In the genomic region with DNA sequence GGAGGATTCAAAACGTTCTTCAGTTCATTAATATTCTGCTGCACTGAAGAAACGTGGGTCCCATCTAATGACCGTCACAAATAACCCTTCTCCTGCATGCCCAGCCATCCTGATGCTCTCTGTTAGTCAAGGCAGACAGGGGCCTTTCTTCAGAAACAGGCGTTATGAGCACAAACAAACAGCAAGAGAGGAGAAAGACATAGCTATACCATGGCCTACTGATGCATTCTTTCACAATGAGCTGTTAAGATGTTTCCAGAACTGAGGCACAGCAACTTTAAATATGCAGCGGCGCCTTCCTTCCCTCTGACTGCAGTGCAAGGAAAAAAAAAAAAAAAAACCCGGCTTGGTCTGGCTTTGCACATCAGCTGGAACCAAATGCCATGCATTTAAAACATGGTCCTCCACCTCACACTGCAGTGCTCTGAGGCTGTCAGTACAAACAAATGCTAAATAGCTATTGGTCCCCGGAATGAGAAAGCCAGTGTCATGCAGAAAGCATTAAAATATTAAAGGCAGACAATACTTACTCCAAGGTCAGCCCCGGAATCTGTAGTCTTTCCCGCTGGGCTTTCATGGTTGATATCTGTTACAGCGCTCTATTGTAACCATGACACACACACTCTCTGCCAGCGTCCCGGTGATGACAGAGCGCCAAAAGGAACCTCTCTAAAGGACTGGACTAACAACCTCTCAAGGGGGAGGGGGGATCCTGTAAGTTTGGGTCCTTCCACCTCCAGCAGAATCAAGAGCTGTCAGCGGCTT, we compare ENCODE assay signal across 8 mouse cellular contexts.
DNase-seq lines count a peak whose midpoint lies in the region; ATAC-seq and TF ChIP-seq lines count a peak whose summit lies in the region.

No protein-coding gene starts in this region.

- 4% methylated on average over 15 of the region's 15 CpGs for whole genome bisulfite sequencing in forebrain, postnatal 0 days
- 5% methylated on average over 15 of the region's 15 CpGs for whole genome bisulfite sequencing in kidney, embryonic 16.5 days
- WGBS in midbrain, embryonic 14.5 days = under 1% methylated on average over 15 of the region's 15 CpGs

- H3K4me1 ChIP-seq in forebrain, postnatal 0 days (ENCODE audit: insufficient read depth) = no peaks in the 10 kb centered on the region
- peaks cover 8% of the 10 kb centered on the region; the same call in 1 of the 2 replicates for H3K4me1 ChIP-seq in kidney, embryonic 16.5 days (ENCODE audit: insufficient read depth, low read length)
- H3K4me1 ChIP-seq in midbrain, embryonic 14.5 days (ENCODE audit: control insufficient read depth, insufficient read depth, low read length) = peaks cover 12% of the 10 kb centered on the region; the same call in 1 of the 2 replicates

- no peaks in the 10 kb centered on the region for H3K36me3 ChIP-seq in forebrain, postnatal 0 days (ENCODE audit: insufficient read depth)
- no peaks in the 10 kb centered on the region for H3K36me3 ChIP-seq in kidney, embryonic 16.5 days (ENCODE audit: insufficient read depth, low read length)
- H3K36me3 ChIP-seq in midbrain, embryonic 14.5 days (ENCODE audit: control insufficient read depth, insufficient read depth, low read length) = no peaks in the 10 kb centered on the region

- H3K27me3 ChIP-seq in forebrain, postnatal 0 days (ENCODE audit: insufficient read depth, low read length) = no peaks in the 10 kb centered on the region
- H3K27me3 ChIP-seq in kidney, embryonic 16.5 days (ENCODE audit: insufficient read depth, low read length) = no peaks in the 10 kb centered on the region
- no peaks in the 10 kb centered on the region for H3K27me3 ChIP-seq in midbrain, embryonic 14.5 days (ENCODE audit: control insufficient read depth, insufficient read depth, low read length)

- no peaks in the 10 kb centered on the region for H3K9me3 ChIP-seq in forebrain, postnatal 0 days (ENCODE audit: low read length)
- no peaks in the 10 kb centered on the region for H3K9me3 ChIP-seq in kidney, embryonic 16.5 days (ENCODE audit: low read length)
- no peaks in the 10 kb centered on the region for H3K9me3 ChIP-seq in midbrain, embryonic 14.5 days (ENCODE audit: control insufficient read depth, low read length)

- peak overlapping the region; percentile 39 for H3K9ac ChIP-seq in forebrain, postnatal 0 days
- 0 out of 2 replicates have a peak overlapping the region, but pooled peaks have one; percentile 3 for H3K9ac ChIP-seq in kidney, embryonic 16.5 days (replicated peaks; ENCODE audit: low read length)
- peak overlapping the region; percentile 42 for H3K9ac ChIP-seq in midbrain, embryonic 14.5 days (replicated peaks; ENCODE audit: low read length)

- 0 out of 2 replicates have a peak, but pooled peaks have one; percentile 58 for ATAC-seq in cerebellum, adult (ENCODE audit: insufficient number of reproducible peaks, low FRiP score, low TSS enrichment)
- peak; percentile 79 for ATAC-seq in forebrain, postnatal 0 days
- ATAC-seq in kidney, embryonic 16.5 days (ENCODE audit: low FRiP score, low TSS enrichment) = 0 out of 2 replicates have a peak, but pooled peaks have one; percentile 54
- peak; percentile 90 for ATAC-seq in midbrain, embryonic 14.5 days (ENCODE audit: low FRiP score, low TSS enrichment)
- ATAC-seq in erythroblast, adult 5-6 weeks (replicated peaks; ENCODE audit: low FRiP score, poor library complexity, severe bottlenecking) = no peak

- no peak for DNase-seq in cerebellum, adult 9-11 months
- DNase-seq in ZHBTc4 (ENCODE audit: low read depth, low spot score) = peak; percentile 77
- DNase-seq in forebrain, postnatal 0 days = peak; percentile 67
- peak; percentile 79 for DNase-seq in midbrain, embryonic 14.5 days
- DNase-seq in gastrocnemius, postnatal 4 days (ENCODE audit: low spot score in 2 of 2) = no peak

- peak overlapping the region; percentile 61 for H3K4me2 ChIP-seq in forebrain, postnatal 0 days (ENCODE audit: low read depth)
- H3K4me2 ChIP-seq in kidney, embryonic 16.5 days (replicated peaks; ENCODE audit: low read depth, low read length) = peak overlapping the region; percentile 52
- peak overlapping the region; percentile 57 for H3K4me2 ChIP-seq in midbrain, embryonic 14.5 days (ENCODE audit: low read length)

- TF ChIP-seq CTCF in forebrain, postnatal 0 days (IDR thresholded peaks at IDR 0.05; ENCODE audit: low read depth) = no peak

- peak overlapping the region; percentile 35 for H3K4me3 ChIP-seq in forebrain, postnatal 0 days (ENCODE audit: low read depth, low read length)
- peak overlapping the region; percentile 27 for H3K4me3 ChIP-seq in kidney, embryonic 16.5 days (ENCODE audit: low read length)
- H3K4me3 ChIP-seq in midbrain, embryonic 14.5 days (replicated peaks; ENCODE audit: low read depth, low read length) = peak overlapping the region; percentile 36

- peak overlapping the region; percentile 58; the same call in 1 of the 2 replicates for H3K27ac ChIP-seq in forebrain, postnatal 0 days (ENCODE audit: low read depth, low read length)
- H3K27ac ChIP-seq in kidney, embryonic 16.5 days (ENCODE audit: low read length) = no peak overlapping the region
- H3K27ac ChIP-seq in midbrain, embryonic 14.5 days (replicated peaks; ENCODE audit: low read depth, low read length) = peak overlapping the region; percentile 76

Comparison
In these comparisons a context has a peak if more than half of its experiments do, and no peak if none do; other contexts are left out.
1. DNase-seq: peak in ZHBTc4 (single experiment), forebrain, postnatal 0 days (single experiment) and midbrain, embryonic 14.5 days (single experiment); none in cerebellum, adult 9-11 months (single experiment) and gastrocnemius, postnatal 4 days (0 of 2).
2. Peak in every context shown above with its lines, with median percentiles within 50 percentile points of each other: H3K4me2 ChIP-seq, H3K4me3 ChIP-seq and H3K9ac ChIP-seq.